Mouse (Mus musculus) CD4-positive, CD25-positive, alpha-beta regulatory T cell, adult 4 months (primary cell): ENCODE results near the gene Gm10401. TPM values are rescaled to one million over a fixed set of nuclear protein-coding genes. Genes with fewer than 3 reads are reported as not detected.

Experiments used
- ATAC-seq: one replicate; pipeline ENCODE4 v1.8.0; 2017
- polyA plus RNA-seq, 2 experiments: library from polyadenylated mRNA; unstranded; fragments of 100-300 nt; shearing (Covaris generic); gene quantifications; one replicate each; pipeline ENCODE4 v1.2.1; 2017

Gene Gm10401
- polyA plus RNA-seq, 2 experiments from 2014 or later, result 15.1 to 18.1 TPM

GRCm38 (mm10) chr5:115069611-115070010 lies 28.5 kb downstream of the Gm10401 start:
- no peak for ATAC-seq

DNA sequence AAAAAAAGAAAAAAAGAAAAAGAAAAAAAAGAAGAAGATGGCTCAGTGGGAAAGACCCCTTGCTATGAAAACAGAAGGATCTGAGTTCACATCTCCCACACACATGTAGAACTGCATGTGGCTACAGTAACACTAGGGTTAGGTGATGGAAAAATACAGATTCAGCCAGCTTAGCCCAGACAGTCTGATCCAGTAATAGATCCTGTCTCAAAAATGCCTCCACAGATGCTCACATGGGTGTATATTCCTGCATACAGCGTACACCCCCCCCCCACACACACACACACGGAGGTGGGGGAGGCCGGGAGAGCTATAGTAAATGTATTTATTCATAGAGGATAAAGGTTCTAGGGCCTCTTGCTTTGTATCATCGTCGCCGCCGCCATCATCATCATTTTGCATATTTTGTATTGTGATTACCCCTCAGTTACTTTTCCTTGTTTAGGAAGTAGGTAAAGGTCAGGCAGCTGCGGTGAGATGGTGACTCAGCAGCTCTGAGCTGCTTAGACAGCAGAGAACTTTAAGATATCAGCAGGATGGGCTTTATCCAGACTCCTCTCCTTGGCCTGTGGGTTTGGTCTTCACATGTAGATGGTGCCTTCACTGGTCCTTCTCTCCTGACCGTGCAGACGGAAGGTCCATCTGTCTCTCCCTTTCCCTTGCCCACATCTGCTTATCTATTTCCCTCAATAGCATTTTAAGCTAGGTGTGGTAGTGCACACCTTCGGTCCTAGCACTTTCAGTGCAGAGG lies 29.2 kb downstream of the Gm10401 start:
- ATAC-seq, result peak; percentile 47

DNA sequence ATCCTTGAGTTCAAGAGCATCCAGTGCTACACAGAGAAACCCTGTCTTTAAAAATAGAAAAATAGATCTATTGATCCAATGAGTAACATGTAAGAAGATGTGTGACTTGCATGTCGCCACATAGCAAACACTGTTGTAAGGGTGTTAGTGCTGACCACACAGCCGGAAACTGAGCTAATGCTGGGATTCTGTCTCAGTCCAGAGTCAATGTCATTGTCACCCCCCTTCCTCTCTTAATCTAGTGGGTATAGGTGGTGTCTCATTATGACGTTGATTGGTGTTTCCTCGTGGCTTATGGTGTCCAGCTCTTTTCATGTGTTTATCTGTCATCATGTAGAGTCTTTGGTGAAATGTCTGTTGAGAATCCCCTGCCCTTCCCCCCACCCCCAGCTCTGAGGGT lies 31.9 kb downstream of the Gm10401 start:
- no peak for ATAC-seq

DNA sequence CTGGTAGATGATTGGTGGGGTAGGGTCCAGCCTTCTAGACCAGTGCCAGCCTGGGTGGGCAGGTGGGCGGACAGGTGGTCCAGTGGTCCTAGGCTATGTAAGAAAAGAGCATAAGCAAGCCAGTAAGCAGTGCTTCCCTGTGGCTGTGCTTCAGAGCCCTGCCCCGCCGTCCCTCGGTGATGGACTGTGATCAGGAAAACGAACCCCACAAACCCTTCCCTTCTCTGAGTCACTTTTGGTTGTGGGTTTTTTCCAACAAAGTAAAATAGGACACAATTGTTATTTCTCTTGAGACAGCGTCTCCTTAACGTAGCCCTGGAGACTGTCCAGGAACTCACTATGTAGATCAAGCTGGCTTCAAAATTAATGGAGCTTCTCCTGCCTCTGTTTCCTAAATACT lies 34.7 kb downstream of the Gm10401 start:
- ATAC-seq, result no peak

DNA sequence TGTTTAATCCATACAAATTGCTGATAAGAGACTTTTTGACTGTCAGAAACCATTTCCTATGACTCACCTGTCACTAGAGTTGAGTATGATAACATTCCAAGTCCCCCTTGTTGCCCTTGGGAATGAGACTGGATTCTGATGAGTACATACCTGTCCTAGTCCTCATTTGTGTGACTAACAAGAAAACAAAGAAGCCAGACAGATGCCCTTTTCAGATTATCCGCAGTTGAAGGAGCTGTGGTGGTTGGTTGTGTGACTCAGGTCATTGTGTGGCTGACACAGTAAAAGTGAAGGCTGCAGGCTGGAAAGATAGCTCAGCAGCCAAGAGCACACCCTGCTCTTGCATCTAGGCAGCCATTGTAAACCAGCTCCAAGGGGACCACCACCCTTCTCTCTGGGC lies 35.5 kb downstream of the Gm10401 start:
- no peak for ATAC-seq

- ATAC-seq, result no peak
These were observed 37.1 kb downstream of the Gm10401 start for GRCm38 (mm10) chr5:115060977-115061376.

GRCm38 (mm10) chr5:115060067-115060695 lies 37.9 kb downstream of the Gm10401 start:
- no peak for ATAC-seq

DNA sequence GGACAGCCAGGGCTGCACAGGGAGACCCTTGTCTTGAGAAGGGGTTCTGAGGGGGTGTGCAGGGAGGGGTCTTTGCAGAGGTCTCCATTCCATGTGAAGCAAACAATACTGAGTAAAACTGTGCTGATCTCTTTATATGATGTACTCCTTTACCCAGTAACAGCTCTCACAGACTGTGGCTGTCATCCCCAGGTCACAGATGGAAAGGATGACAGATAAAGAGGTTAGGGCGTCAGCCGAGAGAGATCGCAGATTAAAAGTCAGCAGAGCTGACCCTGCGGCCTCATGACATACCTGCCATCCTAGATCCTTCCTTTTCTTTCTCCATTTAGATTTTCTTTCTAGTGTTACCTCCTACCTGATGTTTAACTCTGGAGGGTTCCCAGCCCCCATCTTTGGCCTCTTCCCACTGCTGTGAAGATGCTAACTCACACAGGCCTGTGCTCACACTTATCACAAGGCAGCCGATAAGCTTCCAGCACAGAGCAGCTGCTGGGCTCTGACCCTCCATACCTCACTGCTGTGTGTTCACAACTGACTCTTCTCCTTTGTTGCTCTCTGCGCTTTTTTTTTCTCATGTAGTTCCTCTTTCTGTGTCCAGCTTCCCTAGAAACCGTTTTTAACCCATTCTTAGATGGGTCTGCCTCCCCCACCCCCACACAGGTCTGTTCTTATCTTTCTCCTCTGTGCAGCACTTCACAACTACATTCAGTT lies 39.4 kb downstream of the Gm10401 start:
- no peak for ATAC-seq

DNA sequence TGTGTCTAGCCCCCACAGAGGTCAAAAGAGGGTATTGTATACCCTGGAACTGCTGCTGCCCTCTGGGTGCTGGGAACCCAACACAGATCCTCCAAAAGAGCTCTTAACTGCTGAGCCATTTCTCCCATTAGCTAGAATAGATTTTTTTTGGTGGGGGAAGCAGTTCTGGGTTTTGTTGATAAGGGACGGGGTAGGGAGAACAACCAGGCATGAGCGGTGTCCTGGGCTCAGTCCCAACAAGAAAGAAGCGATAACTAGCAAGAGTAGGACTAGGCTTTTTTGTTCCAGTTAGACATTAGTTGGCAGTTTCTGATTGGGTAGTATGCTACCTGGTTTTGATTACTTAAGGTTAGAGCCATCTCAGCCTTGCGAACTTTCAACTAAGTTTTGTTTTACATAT lies 40.9 kb downstream of the Gm10401 start:
- no peak for ATAC-seq

- ATAC-seq, result no peak
These were observed 42.7 kb downstream of the Gm10401 start for GRCm38 (mm10) chr5:115055418-115055817.

GRCm38 (mm10) chr5:115053791-115054396 lies 44.2 kb downstream of the Gm10401 start:
- ATAC-seq, result no peak

GRCm38 (mm10) chr5:115052546-115052945 lies 45.5 kb downstream of the Gm10401 start:
- ATAC-seq, result no peak

- no peak for ATAC-seq
These were observed 47.3 kb downstream of the Gm10401 start for GRCm38 (mm10) chr5:115050776-115051175.

- ATAC-seq, result no peak
These were observed 48.4 kb downstream of the Gm10401 start for GRCm38 (mm10) chr5:115049692-115050091.

Other genes starting within 250 kb of the Gm10401 start
- not detected for gene 4930519G04Rik, start 244.6 kb downstream of the Gm10401 start, polyA plus RNA-seq
- gene Gm9936, start 239.6 kb downstream of the Gm10401 start, polyA plus RNA-seq, result not detected
- gene Oasl2, start 201.4 kb downstream of the Gm10401 start, polyA plus RNA-seq, result 10 to 100 TPM; 19.0 to 21.2 TPM
- 1 to 10 TPM; 5.8 to 9.1 TPM for gene Oasl1, start 175.1 kb downstream of the Gm10401 start, polyA plus RNA-seq
- gene 2210016L21Rik, start 156.1 kb downstream of the Gm10401 start, polyA plus RNA-seq, result 10 to 100 TPM; 34.5 to 46.3 TPM
- under 1 TPM in 1 of 2 experiments, not detected in 1; 0.09 TPM for gene Hnf1a, start 127.2 kb downstream of the Gm10401 start, polyA plus RNA-seq
- gene Sppl3, start 87.2 kb downstream of the Gm10401 start, polyA plus RNA-seq, result 10 to 100 TPM; 10.2 to 14.2 TPM
- gene Acads, start 21.1 kb upstream of the Gm10401 start, polyA plus RNA-seq, result 10 to 100 TPM; 10.6 to 28.4 TPM
- gene Unc119b, start 36.7 kb upstream of the Gm10401 start, polyA plus RNA-seq, result 10 to 100 TPM; 16.1 to 16.4 TPM
- gene Mlec, start 59.9 kb upstream of the Gm10401 start, polyA plus RNA-seq, result 10 to 100 TPM; 28.9 to 37.0 TPM
- not detected for gene Cabp1, start 96.1 kb upstream of the Gm10401 start, polyA plus RNA-seq
- 100 to 1,000 TPM in 1 of 2 experiments, 10 to 100 TPM in 1; 84.0 to 114 TPM for gene Pop5, start 137.5 kb upstream of the Gm10401 start, polyA plus RNA-seq
- gene Rnf10, start 174.6 kb upstream of the Gm10401 start, polyA plus RNA-seq, result 10 to 100 TPM; 30.5 to 36.5 TPM
- gene Coq5, start 181.4 kb upstream of the Gm10401 start, polyA plus RNA-seq, result 10 to 100 TPM; 32.2 to 43.3 TPM
- 100 to 1,000 TPM; 272 to 484 TPM for gene Dynll1, start 202.7 kb upstream of the Gm10401 start, polyA plus RNA-seq
- 10 to 100 TPM; 13.9 to 26.3 TPM for gene Srsf9, start 228.9 kb upstream of the Gm10401 start, polyA plus RNA-seq
- gene Gatc, start 242.9 kb upstream of the Gm10401 start, polyA plus RNA-seq, result 10 to 100 TPM; 11.8 to 13.6 TPM
- 10 to 100 TPM; 50.6 to 54.3 TPM for gene Triap1, start 242.9 kb upstream of the Gm10401 start, polyA plus RNA-seq